Mouse (Mus musculus) adrenal gland, postnatal 25 days (tissue): Measurements from ENCODE around the gene Nacc1. TPM values are rescaled to one million over a fixed set of nuclear protein-coding genes. Genes with fewer than 3 reads are reported as not detected.

Experiments used
- DNase-seq: peaks from one replicate; pipeline ENCODE4 v3.0.0; 2021; ENCODE audit warnings: mixed read lengths
- total RNA-seq: library from RNA; stranded (reverse); gene quantifications from 2 replicates; pipeline ENCODE4 v1.2.3, GENCODE M21; 2021

Gene Nacc1
- total RNA-seq, 1 experiment from 2014 or later = 73.9 TPM

GRCm38 (mm10) chr8:84661961-84662571, 25.6 kb downstream of the Nacc1 start:
- DNase-seq = peak; percentile 43

GRCm38 (mm10) chr8:84661458-84661871, 26.2 kb downstream of the Nacc1 start:
- peak; percentile 91 for DNase-seq

GRCm38 (mm10) chr8:84660819-84661457, 26.7 kb downstream of the Nacc1 start:
- peak; percentile 52 for DNase-seq

- DNase-seq = peak; percentile 54
Observed at GRCm38 (mm10) chr8:84659936-84660818, 27.5 kb downstream of the Nacc1 start.

- DNase-seq = no peak
Observed at GRCm38 (mm10) chr8:84658951-84659350, 28.7 kb downstream of the Nacc1 start.

GRCm38 (mm10) chr8:84657680-84658079, 30.0 kb downstream of the Nacc1 start:
- DNase-seq = no peak

GRCm38 (mm10) chr8:84657203-84657602, 30.5 kb downstream of the Nacc1 start:
- no peak for DNase-seq

- DNase-seq = peak; percentile 63
Observed at GRCm38 (mm10) chr8:84656641-84657126, 31.0 kb downstream of the Nacc1 start.

- no peak for DNase-seq
Observed at GRCm38 (mm10) chr8:84656191-84656525, 31.5 kb downstream of the Nacc1 start.

- no peak for DNase-seq
Observed at GRCm38 (mm10) chr8:84655336-84656190, 32.1 kb downstream of the Nacc1 start.

- DNase-seq = no peak
Observed at GRCm38 (mm10) chr8:84654597-84654996, 33.1 kb downstream of the Nacc1 start.

GRCm38 (mm10) chr8:84653092-84653631, 34.5 kb downstream of the Nacc1 start:
- DNase-seq = no peak

- no peak for DNase-seq
Observed at GRCm38 (mm10) chr8:84650213-84650612, 37.4 kb downstream of the Nacc1 start.

GRCm38 (mm10) chr8:84647461-84647901, 40.2 kb downstream of the Nacc1 start:
- no peak for DNase-seq

GRCm38 (mm10) chr8:84646800-84647199, 40.9 kb downstream of the Nacc1 start:
- no peak for DNase-seq

- no peak for DNase-seq
Observed at GRCm38 (mm10) chr8:84643019-84643418, 44.6 kb downstream of the Nacc1 start.

GRCm38 (mm10) chr8:84641578-84642361, 45.9 kb downstream of the Nacc1 start:
- no peak for DNase-seq

GRCm38 (mm10) chr8:84640617-84641294, 46.9 kb downstream of the Nacc1 start:
- no peak for DNase-seq

- DNase-seq = no peak
Observed at GRCm38 (mm10) chr8:84640010-84640588, 47.6 kb downstream of the Nacc1 start.
